Mouse (Mus musculus) embryonic facial prominence, embryonic 14.5 days (tissue): ENCODE results near the gene Mgat1. TPM values are rescaled to one million over a fixed set of nuclear protein-coding genes. Genes with fewer than 3 reads are reported as not detected.
"Not testable (repeated sequence)": the region's sequence is repeated elsewhere in the genome, so short reads cannot be mapped to it uniquely, and the experiment has no call there.

ENCODE experiments used
- ATAC-seq: fragments of 200-750 bp; cut with Nextera tagmentation; 2 replicates; pipeline ENCODE4 v1.8.0; 2017; ENCODE audit warnings: low read depth, moderate number of reproducible peaks, moderate TSS enrichment
- DNase-seq: peaks from one replicate; pipeline ENCODE4 v3.0.0-alpha.2; 2015; ENCODE audit warnings: low spot score
- H3K27ac ChIP-seq: fragments of 300-500 bp; sonication (generic); replicated peaks from 2 replicates; pipeline ENCODE4 v1.5.1; 2014; ENCODE audit warnings: low read depth, mild to moderate bottlenecking, low read length, moderate library complexity
- H3K27me3 ChIP-seq: fragments of 300-500 bp; sonication (generic); replicated peaks from 2 replicates; pipeline ENCODE4 v1.6.1; 2014; ENCODE audit warnings: low read length; ENCODE audit not compliant: control insufficient read depth, insufficient read depth
- H3K36me3 ChIP-seq: fragments of 300-500 bp; sonication (generic); 2 replicates; pipeline ENCODE4 v1.6.1; 2014; ENCODE audit warnings: low read length, mixed read lengths; ENCODE audit not compliant: control insufficient read depth, insufficient read depth
- H3K4me1 ChIP-seq: fragments of 300-500 bp; sonication (generic); 2 replicates; pipeline ENCODE4 v1.6.1; 2014; ENCODE audit warnings: antibody characterized with exemption, low read length; ENCODE audit not compliant: control insufficient read depth, insufficient read depth
- H3K4me2 ChIP-seq: fragments of 300-500 bp; sonication (generic); 2 replicates; pipeline ENCODE4 v1.6.1; 2014; ENCODE audit warnings: low read depth, mild to moderate bottlenecking, low read length, moderate library complexity, mixed read lengths
- H3K4me3 ChIP-seq: fragments of 300-500 bp; sonication (generic); 2 replicates; pipeline ENCODE4 v1.5.1; 2014; ENCODE audit warnings: low read depth, mild to moderate bottlenecking, low read length
- H3K9ac ChIP-seq: fragments of 300-500 bp; sonication (generic); 2 replicates; pipeline ENCODE4 v1.6.1; 2014; ENCODE audit warnings: low read depth, mild to moderate bottlenecking, low read length, moderate library complexity, mixed read lengths
- H3K9me3 ChIP-seq: fragments of 300-500 bp; sonication (generic); 2 replicates; pipeline ENCODE4 v1.6.1; 2016; ENCODE audit warnings: low read length; ENCODE audit not compliant: control insufficient read depth
- WGBS: fragments of 180-500 bp; shearing (Covaris S2); extraction: QIAGEN DNeasy Blood & Tissue Kit; methylation state at CpG from one replicate; pipeline ENCODE4 v1.1.7; 2014; 5-methylcytosine and 5-hydroxymethylcytosine counted together
- polyA plus RNA-seq: library from polyadenylated mRNA; unstranded; fragments of >200 nt; fragmentation: Nextera tagmentation; extraction: Ambion mirVana; gene quantifications from 2 replicates; pipeline ENCODE4 v1.2.1, GENCODE M21; 2014

The Mgat1 gene
- polyA plus RNA-seq, 1 experiment from 2014 or later: 67.3 TPM

DNA sequence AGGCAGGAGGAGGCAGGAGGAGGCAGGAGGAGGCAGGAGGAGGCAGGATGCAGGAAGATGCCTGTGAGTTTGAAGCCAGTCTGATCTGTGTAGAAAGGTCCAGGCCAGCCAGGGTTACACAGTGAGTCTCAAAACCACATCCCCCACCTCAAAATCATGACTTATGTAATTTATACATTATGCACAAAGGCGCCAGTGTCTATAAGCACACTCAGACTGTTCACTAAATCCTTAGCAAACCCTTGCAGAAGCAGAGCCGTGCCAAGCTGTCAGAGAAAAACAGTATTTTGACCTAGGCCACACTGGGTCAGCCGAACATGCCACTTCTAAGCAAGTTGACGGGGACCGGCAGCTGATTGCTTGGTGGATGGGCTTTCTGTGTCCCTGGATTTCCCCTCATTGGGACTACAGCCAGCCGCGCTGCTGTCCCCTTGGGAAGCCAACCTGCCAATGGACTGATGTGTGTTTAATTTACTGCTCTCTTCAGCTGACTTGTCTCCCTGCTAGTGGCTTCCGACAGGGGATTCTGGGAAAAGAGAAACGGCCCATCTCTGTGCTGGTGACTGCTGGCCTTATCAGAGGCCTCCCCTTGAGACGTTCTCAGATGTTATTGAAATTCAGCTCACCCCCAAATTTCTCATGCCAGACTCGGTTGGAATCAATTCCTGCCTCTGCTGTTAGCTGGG lies 30.0 kb downstream of the Mgat1 start:
- no peaks in the 10 kb centered on the region for H3K9me3 ChIP-seq
- no peak overlapping the region for H3K27ac ChIP-seq
- H3K4me1 ChIP-seq: no peaks in the 10 kb centered on the region
- H3K4me2 ChIP-seq: no peak overlapping the region
- H3K4me3 ChIP-seq: no peak overlapping the region
- H3K27me3 ChIP-seq: no peaks in the 10 kb centered on the region
- ATAC-seq: no peak
- DNase-seq: no peak
- no peaks in the 10 kb centered on the region for H3K36me3 ChIP-seq
- H3K9ac ChIP-seq: no peak overlapping the region
- 52% methylated on average over 11 of the region's 11 CpGs for WGBS

DNA sequence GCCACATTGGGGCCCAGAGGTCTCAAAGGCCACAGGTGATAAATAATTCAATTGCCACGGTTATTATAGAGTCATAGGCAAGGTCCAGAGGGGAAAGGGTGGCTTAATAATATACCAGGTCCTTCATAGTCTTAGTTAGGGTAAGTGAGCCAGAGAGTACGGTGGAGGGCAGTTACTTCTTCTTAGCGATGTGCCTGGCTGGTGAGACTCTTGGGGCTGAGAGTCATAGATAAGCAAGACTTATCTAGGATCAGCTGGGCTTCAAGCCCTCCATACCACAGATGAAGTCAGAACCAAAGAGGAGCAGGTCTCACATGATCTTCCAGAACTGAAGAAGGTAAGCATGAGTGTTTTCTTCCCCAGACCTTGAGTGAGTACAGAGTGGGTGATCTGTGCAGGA lies 34.2 kb downstream of the Mgat1 start, which contains the start of gene Olfr1393:
Gene Olfr1393 (plus strand): TSS at position 83 of the 400 bp plus-strand sequence.
- ATAC-seq: no peak
- WGBS: 84% methylated on average over 3 of the region's 3 CpGs
- H3K27me3 ChIP-seq: no peaks in the 10 kb centered on the region
- no peak for DNase-seq
- H3K4me2 ChIP-seq: no peak within 1 kb of the TSS
- H3K36me3 ChIP-seq: no peaks in the 10 kb centered on the region
- H3K4me3 ChIP-seq: no peak within 1 kb of the TSS
- no peaks in the 10 kb centered on the region for H3K4me1 ChIP-seq
- no peak within 1 kb of the TSS for H3K27ac ChIP-seq
- H3K9me3 ChIP-seq: no peaks in the 10 kb centered on the region
- no peak within 1 kb of the TSS for H3K9ac ChIP-seq

DNA sequence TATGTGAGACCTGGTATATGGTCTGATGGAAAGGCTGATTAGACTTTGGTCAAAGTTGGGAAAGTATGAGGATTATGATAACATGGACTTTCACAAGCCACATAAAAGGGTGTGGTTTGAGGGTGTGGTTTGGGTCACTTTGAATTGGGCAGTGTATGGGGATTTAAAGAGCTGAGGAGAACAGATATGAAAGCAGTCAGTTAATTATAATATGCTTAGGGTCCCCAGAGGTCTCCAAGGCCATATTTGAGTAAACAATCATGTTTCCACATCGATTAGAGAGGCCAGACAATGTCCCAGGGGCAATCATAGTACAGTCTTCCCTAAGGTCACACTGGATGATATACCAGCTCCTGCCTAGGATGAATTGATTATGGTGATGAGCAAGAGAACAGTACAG lies 41.0 kb downstream of the Mgat1 start, which contains the start of gene Olfr1392:
Gene Olfr1392 (plus strand): TSS at position 301 of the 400 bp plus-strand sequence.
- H3K36me3 ChIP-seq, H3K9ac ChIP-seq, H3K27ac ChIP-seq, H3K4me1 ChIP-seq, DNase-seq, H3K4me3 ChIP-seq, H3K27me3 ChIP-seq, H3K4me2 ChIP-seq, H3K9me3 ChIP-seq, ATAC-seq: not testable (repeated sequence)
- 45% methylated on average over 1 of the region's 1 CpGs for WGBS

DNA sequence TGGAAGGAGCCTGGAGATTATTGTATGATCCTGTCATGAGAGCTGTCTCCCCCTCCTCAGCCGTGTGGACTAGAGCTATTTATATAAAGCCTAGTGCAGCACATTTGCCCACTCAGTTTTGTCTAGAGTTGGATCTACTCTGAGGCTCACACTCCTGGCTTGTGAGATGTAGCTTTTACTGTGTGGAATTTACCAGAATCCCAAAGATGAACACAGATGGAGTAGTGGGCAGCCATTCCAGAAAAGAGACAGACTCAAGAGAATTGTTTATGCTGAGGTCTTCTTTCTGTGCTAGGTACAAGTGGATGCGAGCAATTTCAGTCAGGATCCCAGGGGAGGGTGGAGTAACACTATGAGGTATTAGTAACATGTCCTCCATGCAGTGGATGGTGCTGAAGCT lies 43.3 kb downstream of the Mgat1 start:
- no peak overlapping the region for H3K4me2 ChIP-seq
- H3K9me3 ChIP-seq: no peaks in the 10 kb centered on the region
- no peaks in the 10 kb centered on the region for H3K27me3 ChIP-seq
- DNase-seq: no peak
- no peak overlapping the region for H3K27ac ChIP-seq
- H3K4me3 ChIP-seq: no peak overlapping the region
- H3K36me3 ChIP-seq: no peaks in the 10 kb centered on the region
- H3K4me1 ChIP-seq: no peaks in the 10 kb centered on the region
- no peak overlapping the region for H3K9ac ChIP-seq
- no peak for ATAC-seq
- 68% methylated on average over 2 of the region's 2 CpGs for WGBS

DNA sequence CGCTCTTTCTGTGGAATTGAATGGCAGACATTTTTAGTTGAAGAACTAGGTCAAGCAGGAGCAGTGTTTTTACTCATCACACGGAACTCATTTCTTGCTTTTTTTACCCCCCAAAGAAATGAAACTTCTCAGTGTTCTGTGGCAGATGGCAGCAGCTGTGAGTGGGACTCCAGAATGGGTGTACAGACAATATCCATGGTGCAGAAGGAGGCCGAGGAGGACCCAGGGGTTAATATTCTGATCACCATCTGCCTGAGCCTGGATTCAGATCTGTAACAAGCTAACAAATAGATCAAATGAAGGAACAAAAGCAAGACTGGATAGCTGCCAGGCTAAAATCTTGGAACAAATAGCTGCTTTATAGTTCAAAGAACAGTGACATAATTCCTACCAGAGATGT lies 48.8 kb downstream of the Mgat1 start:
- H3K27me3 ChIP-seq: no peaks in the 10 kb centered on the region

DNA sequence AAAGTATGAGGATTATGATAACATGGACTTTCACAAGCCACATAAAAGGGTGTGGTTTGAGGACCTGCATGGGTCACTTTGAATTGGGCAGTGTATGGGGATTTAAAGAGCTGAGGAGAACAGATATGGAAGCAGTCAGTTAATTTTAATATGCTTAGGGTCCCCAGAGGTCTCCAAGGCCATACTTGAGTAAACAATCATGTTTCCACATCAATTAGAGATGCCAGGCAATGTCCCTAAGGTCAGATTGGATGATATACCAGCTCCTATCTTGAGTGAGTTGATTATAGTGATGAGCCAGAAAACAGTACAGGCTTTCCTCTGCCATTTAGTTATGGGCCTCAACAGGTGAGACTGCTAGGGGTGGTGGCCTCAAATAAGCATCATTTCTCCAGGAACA lies 60.5 kb downstream of the Mgat1 start, which contains the start of gene Olfr10:
Gene Olfr10 (plus strand): TSS at position 301 of the 400 bp plus-strand sequence.
- no peak within 1 kb of the TSS for H3K27ac ChIP-seq
- no peak within 1 kb of the TSS for H3K9ac ChIP-seq
- no peaks in the 10 kb centered on the region for H3K36me3 ChIP-seq
- no peak for ATAC-seq
- no peaks in the 10 kb centered on the region for H3K27me3 ChIP-seq
- H3K9me3 ChIP-seq: no peaks in the 10 kb centered on the region
- DNase-seq: no peak
- H3K4me2 ChIP-seq: no peak within 1 kb of the TSS
- H3K4me1 ChIP-seq: no peaks in the 10 kb centered on the region
- H3K4me3 ChIP-seq: no peak within 1 kb of the TSS

More for the DNA sequence above, 48.8 kb downstream of the Mgat1 start:
- Histone ChIP-seq H3K4me3 (no peak overlapping the region), H3K9ac (no peak overlapping the region), H3K36me3 (no peaks in the 10 kb centered on the region), H3K27ac (no peak overlapping the region), H3K4me1 (no peaks in the 10 kb centered on the region), H3K4me2 (no peak overlapping the region), H3K9me3 (no peaks in the 10 kb centered on the region)
- DNase-seq (peak; percentile 20), ATAC-seq (no peak)
- 68% methylated on average over 3 of the region's 3 CpGs for WGBS

DNA sequence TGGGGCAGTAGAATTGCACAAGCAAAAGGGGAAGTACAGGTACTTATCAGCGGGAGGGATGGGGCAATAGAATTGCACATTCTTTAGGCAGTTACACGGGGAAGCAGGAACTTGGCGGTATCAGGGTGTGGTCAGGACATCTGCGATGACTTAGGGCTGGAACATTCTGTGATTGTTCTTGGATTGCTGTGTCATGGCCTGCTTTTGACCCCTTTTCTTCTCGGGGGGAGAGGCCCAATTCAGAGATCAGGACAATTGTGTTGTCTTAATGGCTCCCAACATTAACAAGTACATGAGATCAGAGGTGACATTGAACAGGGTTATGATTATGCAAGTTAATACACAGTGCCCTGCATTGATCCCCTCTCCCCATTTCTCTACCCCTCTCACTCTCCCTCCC lies 64.6 kb downstream of the Mgat1 start:
- not testable (repeated sequence) for H3K27me3 ChIP-seq, H3K9ac ChIP-seq, H3K4me1 ChIP-seq, DNase-seq, H3K4me3 ChIP-seq, ATAC-seq, H3K9me3 ChIP-seq, H3K27ac ChIP-seq, H3K36me3 ChIP-seq, H3K4me2 ChIP-seq
- 86% methylated on average over 5 of the region's 5 CpGs for WGBS
